Mouse (Mus musculus): ENCODE results near the gene Rbp1. TPM values are rescaled to one million over a fixed set of nuclear protein-coding genes. Genes with fewer than 3 reads are reported as not detected.

The Rbp1 gene
- total and polyA plus RNA-seq, 2 experiments from 2014 or later: 12.0 to 39.5 TPM

- Histone ChIP-seq H3K27ac (no peak overlapping the region), H3K4me1 (ENCODE audit: insufficient read depth, low read length) (no peaks in the 10 kb centered on the region), H3K9me3 (ENCODE audit: low read length) (no peaks in the 10 kb centered on the region), H3K27me3 (ENCODE audit: insufficient read depth, low read length) (0 out of 2 replicates have a peak, but pooled peaks cover 4% of the 10 kb centered on the region), H3K9ac (replicated peaks; ENCODE audit: low read length) (no peak overlapping the region), H3K36me3 (ENCODE audit: insufficient read depth, low read length) (no peaks in the 10 kb centered on the region), H3K4me3 (ENCODE audit: low read length) (no peak overlapping the region), H3K4me2 (ENCODE audit: low read depth, low read length) (no peak overlapping the region)
- TF ChIP-seq CTCF (IDR thresholded peaks at IDR 0.05; ENCODE audit: low read depth): no peak
- ATAC-seq (peak; percentile 65; the same call in 1 of the 2 replicates), DNase-seq (ENCODE audit: low spot score) (peak; percentile 72)
- WGBS: 24% methylated on average over 7 of the region's 7 CpGs
Measured at GRCm38 (mm10) chr9:98429806-98430205, 7.0 kb downstream of the Rbp1 start.

DNA sequence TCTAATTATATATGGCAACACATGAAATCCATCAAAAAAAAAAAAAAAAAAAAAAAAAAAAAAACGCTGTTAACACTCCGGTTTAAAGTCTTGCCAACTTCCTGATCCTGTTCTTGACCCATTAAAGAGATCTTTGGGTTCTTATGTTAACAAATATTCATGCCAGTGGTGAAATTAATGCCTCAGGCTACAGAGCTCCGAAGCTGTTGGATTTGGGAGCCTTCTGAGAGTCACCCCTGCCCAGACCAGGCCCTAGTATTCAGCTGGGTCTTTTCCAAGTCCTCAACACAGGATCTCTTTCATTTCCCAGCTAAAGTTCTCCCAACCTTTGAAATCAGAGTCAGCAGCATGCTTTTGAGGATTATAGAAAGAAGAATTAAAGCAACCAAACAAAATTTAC is 7.8 kb downstream of the Rbp1 start:
- 51% methylated on average over 3 of the region's 3 CpGs for WGBS
- ATAC-seq (no peak), DNase-seq (ENCODE audit: low spot score) (no peak)
- Histone ChIP-seq H3K36me3 (ENCODE audit: insufficient read depth, low read length) (no peaks in the 10 kb centered on the region), H3K9ac (replicated peaks; ENCODE audit: low read length) (no peak overlapping the region), H3K9me3 (ENCODE audit: low read length) (no peaks in the 10 kb centered on the region), H3K4me3 (ENCODE audit: low read length) (no peak overlapping the region), H3K27ac (no peak overlapping the region), H3K27me3 (ENCODE audit: insufficient read depth, low read length) (0 out of 2 replicates have a peak, but pooled peaks cover 4% of the 10 kb centered on the region), H3K4me1 (ENCODE audit: insufficient read depth, low read length) (no peaks in the 10 kb centered on the region), H3K4me2 (ENCODE audit: low read depth, low read length) (no peak overlapping the region)
- TF ChIP-seq CTCF (IDR thresholded peaks at IDR 0.05; ENCODE audit: low read depth): no peak

- no peaks in the 10 kb centered on the region for H3K4me1 ChIP-seq (ENCODE audit: insufficient read depth, low read length)
- peak overlapping the region; percentile 9; the same call in 1 of the 2 replicates for H3K27ac ChIP-seq
- WGBS: 48% methylated on average over 2 of the region's 2 CpGs
- TF ChIP-seq CTCF (IDR thresholded peaks at IDR 0.05; ENCODE audit: low read depth): no peak
- DNase-seq (ENCODE audit: low spot score): no peak
- no peaks in the 10 kb centered on the region for H3K36me3 ChIP-seq (ENCODE audit: insufficient read depth, low read length)
- H3K9ac ChIP-seq (replicated peaks; ENCODE audit: low read length): no peak overlapping the region
- no peak overlapping the region for H3K4me2 ChIP-seq (ENCODE audit: low read depth, low read length)
- no peaks in the 10 kb centered on the region for H3K9me3 ChIP-seq (ENCODE audit: low read length)
- no peak overlapping the region for H3K4me3 ChIP-seq (ENCODE audit: low read length)
- no peaks in the 10 kb centered on the region for H3K27me3 ChIP-seq (ENCODE audit: insufficient read depth, low read length)
- no peak for ATAC-seq
Measured at GRCm38 (mm10) chr9:98433021-98433420, 10.3 kb downstream of the Rbp1 start.

GRCm38 (mm10) chr9:98433956-98434588 is 11.3 kb downstream of the Rbp1 start:
- Histone ChIP-seq H3K4me3 (ENCODE audit: low read length) (no peak overlapping the region), H3K4me2 (ENCODE audit: low read depth, low read length) (no peak overlapping the region), H3K9me3 (ENCODE audit: low read length) (no peaks in the 10 kb centered on the region), H3K9ac (replicated peaks; ENCODE audit: low read length) (no peak overlapping the region), H3K27me3 (ENCODE audit: insufficient read depth, low read length) (no peaks in the 10 kb centered on the region), H3K36me3 (ENCODE audit: insufficient read depth, low read length) (no peaks in the 10 kb centered on the region), H3K4me1 (ENCODE audit: insufficient read depth, low read length) (no peaks in the 10 kb centered on the region), H3K27ac (no peak overlapping the region)
- no peak for TF ChIP-seq CTCF (IDR thresholded peaks at IDR 0.05; ENCODE audit: low read depth)
- 16% methylated on average over 4 of the region's 4 CpGs for WGBS
- DNase-seq (ENCODE audit: low spot score) (no peak), ATAC-seq (no peak)

- no peaks in the 10 kb centered on the region for H3K9me3 ChIP-seq (ENCODE audit: low read length)
- no peak overlapping the region for H3K9ac ChIP-seq (replicated peaks; ENCODE audit: low read length)
- DNase-seq (ENCODE audit: low spot score) (no peak), ATAC-seq (no peak; the same call in 1 of the 2 replicates)
- H3K36me3 ChIP-seq (ENCODE audit: insufficient read depth, low read length): no peaks in the 10 kb centered on the region
- no peak overlapping the region for H3K4me3 ChIP-seq (ENCODE audit: low read length)
- no peaks in the 10 kb centered on the region for H3K4me1 ChIP-seq (ENCODE audit: insufficient read depth, low read length)
- TF ChIP-seq CTCF (IDR thresholded peaks at IDR 0.05; ENCODE audit: low read depth): no peak
- no peaks in the 10 kb centered on the region for H3K27me3 ChIP-seq (ENCODE audit: insufficient read depth, low read length)
- no peak overlapping the region for H3K4me2 ChIP-seq (ENCODE audit: low read depth, low read length)
- WGBS: 82% methylated on average over 4 of the region's 4 CpGs
- no peak overlapping the region for H3K27ac ChIP-seq
Measured at GRCm38 (mm10) chr9:98437819-98438218, 15.1 kb downstream of the Rbp1 start.

DNA sequence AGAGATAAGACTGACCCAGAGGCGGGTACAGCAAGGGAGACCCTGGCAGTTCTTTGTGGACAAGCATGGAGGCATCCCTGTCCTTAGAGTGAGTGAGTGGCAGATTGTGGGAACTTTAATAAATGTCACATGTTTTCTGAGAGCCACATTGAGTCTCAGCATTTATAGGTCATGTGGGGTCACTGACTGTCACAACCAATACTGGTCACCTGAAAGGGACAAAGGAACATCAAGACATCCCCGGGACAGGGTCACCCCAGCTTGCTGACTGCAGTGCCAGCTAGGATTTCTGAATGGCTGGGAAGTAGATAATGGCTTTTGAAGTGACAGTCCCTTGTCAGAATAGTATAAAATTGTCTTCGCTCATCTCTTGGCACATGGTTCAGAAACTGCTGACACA is 16.3 kb downstream of the Rbp1 start:
- 41% methylated on average over 3 of the region's 3 CpGs for WGBS
- no peaks in the 10 kb centered on the region for H3K4me1 ChIP-seq (ENCODE audit: insufficient read depth, low read length)
- H3K4me3 ChIP-seq (ENCODE audit: low read length): no peak overlapping the region
- no peak overlapping the region for H3K4me2 ChIP-seq (ENCODE audit: low read depth, low read length)
- H3K36me3 ChIP-seq (ENCODE audit: insufficient read depth, low read length): no peaks in the 10 kb centered on the region
- H3K9me3 ChIP-seq (ENCODE audit: low read length): no peaks in the 10 kb centered on the region
- H3K27me3 ChIP-seq (ENCODE audit: insufficient read depth, low read length): no peaks in the 10 kb centered on the region
- ATAC-seq: no peak
- H3K27ac ChIP-seq: no peak overlapping the region
- no peak for DNase-seq (ENCODE audit: low spot score)
- no peak overlapping the region for H3K9ac ChIP-seq (replicated peaks; ENCODE audit: low read length)
- no peak for TF ChIP-seq CTCF (IDR thresholded peaks at IDR 0.05; ENCODE audit: low read depth)

GRCm38 (mm10) chr9:98442638-98443037 is 19.9 kb downstream of the Rbp1 start:
- H3K9ac ChIP-seq (replicated peaks; ENCODE audit: low read length): no peak overlapping the region
- DNase-seq (ENCODE audit: low spot score): peak; percentile 61
- no peaks in the 10 kb centered on the region for H3K36me3 ChIP-seq (ENCODE audit: insufficient read depth, low read length)
- 52% methylated on average over 5 of the region's 5 CpGs for WGBS
- ATAC-seq: 0 out of 2 replicates have a peak, but pooled peaks have one; percentile 27
- TF ChIP-seq CTCF (IDR thresholded peaks at IDR 0.05; ENCODE audit: low read depth): peak; percentile 78
- no peaks in the 10 kb centered on the region for H3K27me3 ChIP-seq (ENCODE audit: insufficient read depth, low read length)
- no peaks in the 10 kb centered on the region for H3K9me3 ChIP-seq (ENCODE audit: low read length)
- H3K4me1 ChIP-seq (ENCODE audit: insufficient read depth, low read length): no peaks in the 10 kb centered on the region
- H3K27ac ChIP-seq: no peak overlapping the region
- no peak overlapping the region for H3K4me2 ChIP-seq (ENCODE audit: low read depth, low read length)
- no peak overlapping the region for H3K4me3 ChIP-seq (ENCODE audit: low read length)

All from hindbrain, postnatal 0 days (tissue).